Mouse (Mus musculus) bone marrow macrophage, adult 2 months (primary cell): Measurements from ENCODE around the gene Acp6.

Source experiments
- CTCF ChIP-seq: IDR thresholded peaks from 2 replicates; pipeline ENCODE4 v1.5.1; 2012; ENCODE audit warnings: low read depth, mild to moderate bottlenecking, low read length, moderate library complexity
- POLR2A ChIP-seq: IDR thresholded peaks from 2 replicates; pipeline ENCODE4 v1.6.1; 2012; ENCODE audit warnings: mild to moderate bottlenecking, low read depth, low read length, borderline replicate concordance

DNA sequence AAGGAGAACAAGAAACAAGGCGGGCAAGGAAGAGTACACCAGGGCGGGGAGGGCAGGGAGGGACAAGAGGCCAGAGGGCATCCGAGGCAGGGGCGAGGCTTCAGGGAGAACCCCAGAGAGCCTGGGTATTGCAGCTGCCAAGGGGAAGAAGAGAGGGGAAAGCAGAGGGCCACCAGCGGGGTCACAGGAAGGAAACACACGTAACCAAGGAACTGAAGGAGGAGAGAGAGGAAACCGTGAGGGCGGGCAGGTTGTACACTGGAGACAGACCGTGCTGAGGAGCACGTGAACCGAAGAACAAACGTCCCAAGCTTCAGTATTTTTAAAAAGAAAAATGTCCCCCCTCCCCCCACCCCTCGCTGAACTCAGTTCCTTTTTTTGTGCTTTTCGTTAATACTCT is 45.3 kb downstream of the Acp6 start:
- no peak for TF ChIP-seq CTCF
- TF ChIP-seq POLR2A, result no peak
